Mouse (Mus musculus) adrenal gland, postnatal 36 days (tissue): ENCODE data around the gene Il1rap. TPM values are rescaled to one million over a fixed set of nuclear protein-coding genes. Genes with fewer than 3 reads are reported as not detected.
A peak's percentile ranks its signal among the peaks of the same experiment; 100 is the strongest.

Experiments used
- DNase-seq, 2 experiments: peaks; one replicate each; pipeline ENCODE4 v3.0.0; 2021; ENCODE audit warnings: mixed read lengths in 1 of 2
- total RNA-seq, 2 experiments: library from RNA; stranded (reverse); gene quantifications; 2 replicates each; pipeline ENCODE4 v1.2.3; 2021

Il1rap gene
- total RNA-seq, 2 experiments from 2014 or later: 5.0 to 17.6 TPM

DNA sequence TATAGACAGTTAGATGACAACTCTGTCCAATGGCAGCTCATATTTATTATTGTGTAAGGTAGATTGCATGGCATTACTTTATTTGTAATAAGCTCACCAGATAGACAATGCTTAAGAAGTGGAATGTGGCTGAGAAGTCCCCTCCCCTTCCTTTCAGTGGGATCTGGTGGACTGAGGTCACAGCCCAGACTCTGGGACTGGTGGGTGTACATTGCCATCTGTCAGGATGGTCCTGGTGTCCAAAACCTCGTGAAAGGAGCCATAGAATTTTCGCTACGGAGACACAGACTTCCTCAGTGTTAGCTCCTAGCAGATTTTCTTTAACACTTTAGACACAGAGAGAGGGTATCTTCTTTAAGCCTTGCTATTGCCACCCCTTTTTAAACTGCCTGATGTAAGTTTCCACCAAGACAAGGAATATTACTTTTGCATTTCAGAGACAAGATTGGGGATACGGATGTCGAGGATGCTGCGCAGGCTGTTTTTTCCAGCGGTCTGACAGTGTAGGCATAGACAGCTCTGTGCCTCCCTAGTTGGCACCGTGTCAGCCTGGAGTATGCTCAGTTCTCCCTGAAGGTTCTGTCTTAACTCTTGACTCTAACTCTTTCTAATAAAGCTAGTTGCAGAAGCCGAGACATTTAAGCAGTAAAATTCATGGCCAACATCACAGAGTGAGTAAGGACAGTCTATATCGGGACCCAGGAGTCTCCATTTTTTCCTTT, 31.2 kb downstream of the Il1rap start:
- no peak for DNase-seq

DNA sequence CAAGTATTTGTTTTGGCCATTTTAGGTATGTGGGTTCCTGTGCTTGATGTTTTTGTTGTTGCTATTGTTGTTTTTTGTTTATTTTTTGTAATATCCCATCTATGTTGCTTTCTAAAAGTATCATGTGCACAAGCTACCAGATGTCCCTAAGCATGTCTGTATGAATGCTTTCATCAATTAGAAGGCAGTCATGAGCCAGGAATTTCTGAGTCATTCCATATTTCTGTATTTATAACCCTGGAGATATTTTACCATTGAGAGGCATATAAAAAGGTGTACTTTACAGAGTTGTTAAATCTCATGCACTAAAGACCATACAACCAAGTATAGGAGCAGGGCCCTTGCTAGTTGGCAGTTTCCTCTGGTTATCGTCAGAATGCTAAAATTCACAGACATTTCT, 41.6 kb downstream of the Il1rap start:
- no peak for DNase-seq

DNA sequence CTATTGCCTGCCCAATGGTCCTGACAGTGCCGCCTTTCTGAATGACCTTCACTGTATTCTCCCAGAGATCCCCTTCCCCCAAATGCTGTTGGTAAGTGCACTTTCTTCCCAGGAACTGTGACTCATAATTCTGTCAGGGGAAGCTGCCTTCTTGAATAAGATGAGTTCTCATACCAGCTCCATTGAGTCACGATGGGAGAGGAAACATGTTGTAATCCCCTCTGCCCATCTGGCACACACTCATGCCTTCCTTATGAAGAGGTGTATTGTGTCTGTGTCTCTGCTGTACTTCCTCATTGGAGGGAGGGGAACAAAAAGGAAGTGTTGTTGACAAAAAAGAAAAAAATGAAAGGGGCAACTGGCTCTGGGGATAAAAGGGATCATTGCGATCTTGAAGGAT, 44.6 kb downstream of the Il1rap start:
- no peak for DNase-seq

DNA sequence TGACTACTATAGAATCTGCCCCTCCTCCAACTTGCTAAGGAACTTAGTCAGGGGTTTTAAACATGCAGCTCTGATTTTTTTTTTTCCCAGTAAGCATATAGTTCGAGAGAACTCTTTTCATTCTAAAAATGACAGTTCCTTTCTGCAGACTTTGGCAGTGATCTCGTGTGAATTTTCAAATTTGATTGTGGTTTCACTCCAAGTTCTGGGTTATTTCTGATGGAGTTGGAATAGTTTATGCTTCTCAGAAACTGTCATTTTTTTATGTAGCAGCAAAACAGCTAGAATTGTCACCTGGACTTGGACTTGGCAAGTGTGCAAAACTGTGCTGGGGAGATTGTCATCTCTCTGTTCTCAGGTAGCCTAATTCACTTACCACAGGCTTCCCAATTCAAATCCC, 53.3 kb downstream of the Il1rap start:
- DNase-seq: no peak

DNA sequence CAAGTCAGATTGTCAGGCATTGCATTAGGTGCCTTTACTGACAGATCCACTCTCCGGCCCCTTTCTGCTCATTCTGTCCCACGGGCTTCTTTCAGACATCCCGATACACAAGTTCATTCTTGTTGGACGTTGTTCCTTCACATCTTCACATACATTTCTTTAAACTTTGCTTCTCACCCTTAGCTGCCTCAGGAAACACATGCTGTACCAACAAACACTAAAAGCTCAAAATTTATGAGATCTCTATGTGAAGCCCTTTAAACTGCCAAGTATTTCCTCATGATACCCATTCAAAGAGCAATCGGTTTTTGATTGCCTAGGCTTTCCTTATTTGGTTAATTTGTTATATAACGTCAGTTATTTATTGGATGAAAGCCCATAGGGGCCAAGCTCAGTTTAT, 61.6 kb downstream of the Il1rap start:
- DNase-seq: no peak

DNA sequence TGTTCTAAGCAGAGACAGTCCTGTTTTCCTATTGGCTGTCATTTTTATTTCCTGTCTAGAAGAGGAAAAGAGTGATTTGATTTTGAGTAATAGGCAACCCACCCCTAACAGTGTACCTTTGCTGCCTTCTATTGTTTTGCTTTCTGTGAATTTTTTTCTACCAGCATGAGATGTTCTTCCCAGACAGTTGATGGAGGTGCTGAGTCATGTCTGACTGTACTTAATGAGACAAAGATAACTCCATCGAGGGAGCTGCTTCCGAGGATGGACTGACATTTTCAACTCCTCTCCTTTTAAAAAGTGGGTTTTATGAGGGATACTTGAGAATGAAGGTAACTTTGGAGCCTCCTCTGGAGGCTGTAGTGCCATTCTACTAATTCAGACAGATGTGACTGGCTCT, 64.6 kb downstream of the Il1rap start:
- DNase-seq: peak in 1 of 2 experiments; percentile 6

DNA sequence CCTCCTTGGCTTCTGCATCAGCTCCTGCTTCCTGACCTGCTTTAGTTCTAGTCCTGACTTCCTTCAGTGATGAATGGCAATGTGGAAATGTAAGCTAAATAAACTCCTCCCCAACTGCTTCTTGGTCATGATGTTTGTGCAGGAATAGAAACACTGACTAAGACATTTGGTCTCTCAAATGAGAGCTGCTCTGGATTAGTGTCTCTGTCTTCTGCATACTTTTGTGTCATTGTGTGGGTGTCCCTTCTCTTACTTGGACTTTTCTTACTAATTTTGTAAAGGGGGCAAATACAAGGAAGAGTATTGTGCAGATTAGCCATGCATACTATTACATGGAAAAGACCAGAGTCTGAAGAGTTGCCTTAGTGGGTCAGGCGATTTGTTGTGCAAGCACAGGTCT, 65.5 kb downstream of the Il1rap start:
- no peak for DNase-seq

DNA sequence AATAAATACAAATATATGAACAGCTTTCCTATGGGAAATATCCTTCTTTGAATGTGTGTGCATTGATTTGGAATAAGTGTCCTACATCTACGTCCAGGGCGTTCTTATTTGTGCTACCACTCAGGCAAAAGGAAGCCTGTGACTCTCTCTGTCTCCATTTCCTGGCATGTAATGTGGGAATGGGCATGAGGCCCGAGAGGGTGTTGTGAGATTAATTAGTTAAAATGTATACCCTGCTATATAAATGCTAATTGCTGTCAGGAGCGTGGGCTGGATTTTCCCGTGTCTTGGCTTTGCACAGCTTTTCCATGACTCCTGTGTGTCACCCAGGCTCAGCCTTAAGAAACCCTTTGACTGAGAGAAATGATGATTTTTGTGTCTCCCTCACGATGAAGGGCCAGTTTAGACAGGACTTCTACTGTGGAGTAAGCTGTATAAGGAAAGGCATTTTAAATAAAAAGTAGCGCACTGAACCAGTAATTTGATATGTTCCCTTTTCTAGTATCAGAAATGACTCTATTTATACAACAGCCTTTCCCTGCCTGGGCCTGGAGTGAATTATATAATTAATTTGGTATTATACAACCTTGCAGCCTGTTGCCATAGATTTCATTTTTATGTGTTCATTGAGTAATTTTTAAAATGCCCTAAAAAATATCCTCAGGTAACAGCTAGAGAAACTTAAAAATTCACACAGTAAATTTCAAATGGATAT, 81.4 kb downstream of the Il1rap start:
- DNase-seq: no peak

DNA sequence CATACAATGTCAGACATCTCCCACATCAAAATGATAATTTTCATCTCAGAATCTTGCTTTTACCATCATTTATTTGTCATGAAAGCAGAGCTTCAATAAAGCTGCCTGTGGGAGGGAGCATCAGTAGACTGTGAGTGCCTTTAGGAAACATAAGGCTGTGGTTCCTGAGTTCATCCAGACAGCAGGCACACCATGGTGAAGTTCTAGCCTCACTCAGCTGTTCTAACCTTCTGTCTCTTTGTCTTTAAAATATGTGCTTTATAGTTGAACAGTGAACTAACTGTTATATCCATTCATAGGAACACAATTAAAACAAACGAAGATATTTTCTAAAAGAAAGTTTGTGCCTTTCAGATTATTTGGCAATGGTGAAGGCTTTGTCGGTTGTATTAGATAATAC, 84.9 kb downstream of the Il1rap start:
- DNase-seq: no peak

DNA sequence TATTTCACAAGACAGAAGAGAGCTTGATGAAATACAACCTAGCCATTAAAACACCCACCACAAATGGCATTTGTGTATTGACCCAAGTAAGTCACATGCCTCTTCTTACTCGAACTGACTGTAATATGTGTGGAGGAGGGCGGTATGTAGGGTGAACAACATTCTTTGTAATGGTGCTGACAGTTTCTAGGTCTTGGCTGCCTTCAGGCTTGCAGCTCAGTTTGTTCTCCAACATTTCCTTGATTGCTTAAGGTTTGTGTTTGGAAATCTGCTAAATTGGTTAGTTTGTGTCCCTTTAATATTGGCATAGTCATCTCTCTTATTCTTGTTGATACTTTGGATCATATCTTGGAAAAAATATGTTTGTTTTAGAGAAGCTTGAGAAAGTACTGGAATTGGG, 87.6 kb downstream of the Il1rap start:
- DNase-seq: no peak

DNA sequence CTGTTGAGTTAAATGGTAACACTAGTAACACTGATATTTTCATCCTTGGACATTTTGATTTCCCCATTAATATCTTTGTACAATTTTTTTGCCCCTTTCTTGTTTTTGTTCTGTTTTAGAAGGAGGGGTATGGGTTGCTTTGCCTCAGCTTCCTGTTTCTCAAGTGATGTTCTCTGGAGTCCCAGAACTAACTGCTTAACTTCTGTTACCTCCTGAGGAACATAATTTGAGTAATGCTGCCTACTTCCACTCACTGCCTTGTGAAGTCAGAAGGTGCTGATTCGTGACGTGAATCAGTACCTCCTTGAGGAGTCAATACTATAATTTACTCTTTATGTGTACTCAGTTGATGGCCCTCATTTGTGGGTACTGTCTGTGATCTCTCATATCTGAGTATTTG, 98.9 kb downstream of the Il1rap start:
- DNase-seq: no peak

DNA sequence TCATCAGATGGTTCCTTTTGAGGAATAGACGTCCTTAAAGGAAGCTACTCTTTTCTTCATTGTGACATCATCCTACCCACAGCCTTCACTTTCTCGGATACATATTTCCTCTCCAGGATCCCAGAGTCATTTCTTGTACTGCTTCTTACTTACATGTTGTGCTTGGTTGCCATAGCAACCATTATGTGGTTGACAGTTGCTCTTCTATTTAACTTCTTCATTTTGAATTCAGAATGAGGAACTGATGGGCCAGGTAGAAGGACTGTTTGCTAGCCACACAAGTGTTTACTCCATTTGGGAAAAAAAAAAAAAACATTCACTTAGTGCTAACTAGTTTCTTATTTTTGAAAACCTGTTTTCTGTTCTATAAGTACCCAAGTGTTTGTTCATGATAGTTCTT, 108.3 kb downstream of the Il1rap start:
- no peak for DNase-seq

DNA sequence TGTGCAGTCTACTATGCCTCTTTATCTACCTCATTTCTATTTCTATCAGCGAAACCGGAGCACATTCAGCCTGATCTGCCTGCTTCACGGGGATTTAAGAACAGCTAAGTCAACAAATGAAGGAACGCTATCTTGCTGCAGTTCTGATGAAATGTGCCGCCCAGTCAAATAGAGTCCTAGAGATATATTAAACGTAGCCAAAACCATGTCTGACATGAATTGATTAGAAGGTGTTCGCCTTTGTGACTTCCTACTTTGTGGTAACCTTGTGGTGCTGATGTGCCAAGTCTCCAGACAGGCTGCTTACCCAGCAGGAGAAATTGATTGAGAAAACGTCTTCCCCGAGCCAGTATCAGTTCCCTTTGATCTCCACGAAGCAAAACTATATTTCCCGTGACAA, 109.8 kb downstream of the Il1rap start:
- DNase-seq: no peak

DNA sequence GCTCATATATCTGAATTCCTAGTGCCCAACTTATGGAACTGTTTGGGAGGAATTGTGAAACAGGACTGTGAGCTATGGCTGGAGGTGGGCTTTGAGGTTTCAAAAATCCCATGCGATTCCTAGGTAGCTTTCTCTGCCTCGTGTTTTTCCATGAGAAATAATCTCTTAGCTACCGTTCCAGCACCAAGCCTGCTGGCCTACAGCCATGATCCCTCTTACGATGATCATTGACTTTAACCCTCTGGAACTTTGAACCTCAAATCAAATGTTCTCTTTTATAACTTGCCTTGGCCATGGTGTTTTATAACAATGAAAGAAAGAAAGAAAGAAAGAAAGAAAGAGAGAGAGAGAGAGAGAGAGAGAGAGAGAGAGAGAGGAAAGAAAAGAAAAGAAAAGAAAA, 116.6 kb downstream of the Il1rap start:
- no peak for DNase-seq

DNA sequence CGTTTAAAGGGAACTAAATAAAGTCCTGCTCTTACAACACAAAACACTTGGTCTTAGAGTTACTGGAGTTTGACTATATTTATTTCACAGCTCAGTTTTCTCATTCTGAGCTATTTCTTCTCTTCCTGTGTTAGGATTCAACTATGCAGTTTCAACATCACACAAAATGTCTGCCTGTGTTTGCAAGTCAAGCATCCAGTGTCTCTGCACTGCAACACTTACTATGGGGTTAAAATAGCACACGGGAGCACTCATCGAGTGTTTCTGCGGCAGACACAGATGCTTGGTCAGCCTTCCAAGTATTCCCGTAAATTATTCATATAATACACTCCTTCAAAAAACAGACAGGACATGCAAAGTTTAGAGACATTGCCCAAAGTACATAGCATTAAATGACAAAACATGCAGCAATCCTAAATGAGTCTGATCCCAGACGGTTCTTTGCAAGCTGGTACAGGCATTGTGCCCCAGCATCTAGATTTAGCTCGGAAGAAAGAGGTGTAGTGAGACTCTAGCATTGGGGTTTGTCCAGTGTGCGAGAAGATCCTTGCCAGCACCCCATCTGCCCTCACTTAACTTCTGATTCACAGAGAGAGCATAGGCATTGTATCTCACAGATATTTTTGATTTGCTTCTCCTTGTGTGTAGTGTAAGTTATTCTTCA, 119.1 kb downstream of the Il1rap start:
- no peak for DNase-seq

DNA sequence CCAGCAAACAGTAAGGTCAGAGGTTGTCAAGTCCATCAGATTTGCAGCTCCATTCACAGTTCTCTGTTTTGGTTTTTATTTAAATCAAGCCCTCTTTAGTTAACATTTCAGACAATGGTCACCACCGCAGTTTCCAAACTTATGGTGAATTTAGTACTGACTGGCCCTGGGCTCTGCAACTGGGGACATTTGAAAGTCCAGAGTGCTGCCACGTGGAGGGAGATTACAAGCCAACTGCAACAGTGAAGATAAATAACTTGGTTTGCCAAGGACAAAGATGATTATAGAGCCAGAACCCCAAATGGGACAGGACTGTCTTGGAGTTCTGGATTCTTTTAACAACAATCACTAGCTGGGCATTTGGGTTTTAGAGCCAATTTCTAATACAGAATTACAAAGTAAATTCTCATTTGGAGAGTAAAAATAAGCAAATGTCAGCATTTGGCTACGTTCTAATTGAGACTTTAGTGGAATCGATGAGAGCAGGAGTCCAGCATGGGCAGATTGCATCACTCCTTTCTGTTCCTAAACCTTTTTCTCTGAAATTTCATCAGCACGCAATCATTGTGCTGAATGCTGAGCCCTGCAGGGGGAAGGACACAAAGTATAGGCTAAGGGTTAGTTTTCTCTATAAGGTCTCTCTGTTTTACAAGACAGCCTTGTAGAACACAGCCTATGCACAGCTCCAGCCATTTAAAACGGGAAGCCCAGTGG, 124.3 kb downstream of the Il1rap start:
- peak; percentile 13 to 43 for DNase-seq

DNA sequence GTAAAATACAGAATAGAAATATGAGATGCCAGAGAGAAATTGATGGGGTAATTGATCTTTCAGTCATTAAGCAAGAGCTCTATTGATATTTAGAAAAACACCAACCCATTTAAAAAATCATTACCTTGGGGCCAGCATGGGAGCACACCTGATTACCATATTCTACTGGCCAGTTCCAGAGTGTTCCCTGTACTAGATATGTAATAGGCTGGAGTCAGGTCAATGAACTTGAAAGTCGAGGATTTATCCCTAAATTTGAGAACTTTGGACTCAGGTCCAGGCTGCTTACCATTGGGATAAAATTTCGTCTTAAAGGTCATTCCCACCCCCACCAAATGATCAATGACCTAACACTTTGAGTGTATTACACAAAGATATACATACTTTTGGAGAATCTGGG, 125.0 kb downstream of the Il1rap start:
- DNase-seq: no peak

DNA sequence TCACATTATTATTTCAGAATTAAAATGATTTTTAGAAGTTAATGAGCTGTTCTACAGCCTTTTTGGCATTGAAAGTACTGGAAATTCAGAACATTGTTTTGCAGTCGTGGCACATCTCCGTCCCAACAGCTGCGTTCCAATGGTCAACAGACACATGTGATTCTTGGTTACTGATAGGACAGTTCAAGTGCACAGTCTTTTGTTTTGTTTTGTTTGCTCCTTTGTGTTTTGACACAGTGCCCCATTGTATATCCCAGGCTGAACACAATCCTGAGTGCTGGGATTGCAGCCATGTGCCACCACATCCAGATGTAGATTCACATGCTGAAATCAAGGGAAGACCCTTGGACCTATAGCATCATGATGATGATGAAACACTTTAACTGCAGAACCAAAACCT, 129.4 kb downstream of the Il1rap start:
- no peak for DNase-seq

DNA sequence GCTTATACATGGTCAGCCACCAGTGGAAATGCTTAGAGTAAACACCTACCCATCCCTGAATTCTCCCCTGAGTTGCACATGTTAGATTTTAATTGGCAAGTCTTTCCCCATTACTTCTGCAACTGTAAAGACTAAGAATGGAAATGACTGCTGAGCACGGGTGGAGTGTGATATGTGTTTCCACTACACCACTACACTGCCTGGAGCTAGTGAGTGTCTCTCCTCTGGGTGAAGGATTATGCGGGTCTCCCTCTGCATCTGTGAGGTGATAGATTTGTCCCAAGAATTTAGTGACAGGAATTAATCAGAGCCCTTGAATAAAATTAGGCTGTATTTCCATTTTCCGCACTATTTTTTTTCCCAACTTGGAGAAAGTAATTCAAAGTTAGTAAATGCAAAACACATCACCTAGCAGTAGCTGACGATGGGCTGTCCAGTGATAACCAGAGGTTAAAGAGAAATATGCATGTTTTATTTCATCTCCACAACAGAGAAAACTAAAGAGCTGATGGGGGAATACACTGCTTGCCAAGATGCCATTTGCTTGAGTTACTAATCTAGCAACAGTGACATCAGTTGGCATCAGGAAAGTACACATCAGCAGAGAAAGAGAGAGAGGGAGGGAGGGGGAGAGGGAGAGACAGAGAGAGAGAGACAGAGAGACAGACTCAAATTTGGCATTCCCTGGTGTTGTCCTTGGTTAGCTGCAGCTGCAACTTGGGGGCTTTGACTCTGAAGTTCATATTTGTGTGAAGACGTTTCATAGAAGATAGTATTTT, 132.2 kb downstream of the Il1rap start:
- no peak for DNase-seq

DNA sequence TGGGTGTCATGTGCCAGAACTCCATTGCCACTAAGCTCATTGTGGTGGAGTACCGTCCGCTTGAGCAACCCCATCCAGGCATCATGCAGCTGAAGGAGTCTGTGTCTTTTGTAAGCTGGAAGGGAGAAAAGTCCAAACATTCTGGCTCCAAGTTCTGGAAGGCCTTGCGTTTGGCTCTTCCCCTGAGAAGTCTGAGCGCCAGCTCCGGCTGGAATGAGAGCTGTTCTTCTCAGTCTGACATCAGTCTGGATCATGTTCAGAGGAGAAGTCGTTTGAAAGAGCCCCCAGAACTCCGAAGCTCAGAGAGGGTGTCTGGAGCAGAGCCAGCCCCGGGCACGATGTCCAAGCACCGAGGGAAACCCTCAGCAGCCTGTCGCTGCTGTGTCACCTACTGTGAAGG, 141.0 kb downstream of the Il1rap start:
- peak in 1 of 2 experiments; percentile 1 for DNase-seq

DNA sequence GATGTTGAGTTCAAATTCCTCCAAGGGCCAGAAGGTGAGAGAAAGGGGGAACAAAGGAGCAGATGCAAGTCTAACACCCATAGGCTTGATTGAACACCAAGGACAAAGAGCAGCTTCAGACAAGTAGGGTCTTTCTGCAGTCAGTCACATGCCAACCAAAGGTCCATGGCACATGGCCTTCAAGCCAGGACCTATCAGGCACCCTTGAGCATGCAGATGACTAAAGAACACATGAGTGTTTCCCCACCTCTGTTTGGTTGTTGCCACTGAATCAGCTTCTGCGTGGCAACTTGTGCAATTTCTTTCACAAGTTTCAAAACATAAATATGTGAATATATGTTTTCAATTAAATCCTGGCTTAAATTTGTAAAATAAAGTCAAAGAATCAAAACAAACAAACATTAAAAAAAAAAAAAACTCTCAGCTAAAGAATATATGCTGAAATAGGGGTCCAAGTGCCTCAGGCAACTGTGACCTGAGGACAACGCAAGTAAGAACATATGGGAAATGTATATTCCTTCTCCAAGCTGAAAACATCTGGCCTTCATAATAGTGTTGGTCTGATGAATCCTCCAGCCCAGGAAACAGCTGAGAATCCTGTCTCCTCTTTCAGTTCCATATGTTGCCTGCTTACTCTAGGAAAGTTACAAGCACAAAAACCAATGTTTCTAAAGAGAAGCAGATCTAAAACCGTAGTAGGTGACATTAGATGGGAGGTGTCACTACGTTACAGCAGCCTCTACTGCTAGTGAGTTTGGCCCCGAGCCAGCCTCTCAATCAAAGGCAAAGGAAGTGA, 142.6 kb downstream of the Il1rap start:
- no peak for DNase-seq
